In the genomic region with DNA sequence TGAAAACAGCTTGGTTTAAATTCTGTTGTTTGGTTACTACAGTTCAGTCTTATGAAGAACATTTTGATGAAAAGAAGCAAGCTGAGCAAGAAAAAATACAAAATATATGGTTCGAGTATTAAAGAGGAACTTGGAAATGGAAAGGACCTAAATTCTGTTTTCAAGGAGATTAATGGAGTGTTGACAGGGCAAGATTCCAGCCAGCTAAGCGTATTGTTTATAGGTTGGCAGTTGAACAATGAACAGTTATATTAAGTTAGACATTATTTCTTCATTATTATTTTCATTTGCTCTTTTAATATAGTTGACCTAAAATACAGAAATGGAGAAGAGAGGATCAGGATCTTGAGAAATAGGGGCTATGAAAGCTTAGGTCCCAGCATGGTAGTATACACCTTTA, we compare ENCODE assay signal across 19 mouse cellular contexts. TPM values are rescaled to one million over a fixed set of nuclear protein-coding genes. Genes with fewer than 3 reads are reported as not detected.
"Had no signal": no experiment of that assay in that cellular context is flagged by ENCODE, and none has a peak within 500 bp of the region (broad histone marks: within the 10 kb centered on the region; RNA-seq: fewer than 3 reads in every experiment).

No protein-coding gene starts in this region.

- H3K9me3 ChIP-seq: liver, embryonic 13.5 days; liver, embryonic 15.5 days; megakaryocyte, embryonic 14.5 days; midbrain, embryonic 13.5 days; midbrain, embryonic 15.5 days; neural tube, embryonic 12.5 days; stomach, embryonic 15.5 days had no signal

- H3K9ac ChIP-seq: liver, embryonic 13.5 days; liver, embryonic 15.5 days; liver, postnatal 0 days; midbrain, embryonic 13.5 days; midbrain, embryonic 15.5 days; neural tube, embryonic 12.5 days; stomach, embryonic 15.5 days had no signal

- H3K4me2 ChIP-seq: liver, embryonic 13.5 days; liver, embryonic 15.5 days; midbrain, embryonic 11.5 days; midbrain, embryonic 13.5 days; midbrain, embryonic 15.5 days; neural tube, embryonic 12.5 days; stomach, embryonic 15.5 days had no signal

- H3K27me3 ChIP-seq: liver, embryonic 13.5 days; liver, embryonic 15.5 days; megakaryocyte, embryonic 14.5 days; midbrain, embryonic 13.5 days; midbrain, embryonic 15.5 days; neural tube, embryonic 12.5 days; stomach, embryonic 15.5 days had no signal

- DNase-seq: liver, embryonic 13.5 days; liver, postnatal 0 days; lung, postnatal 36 days; right cerebral cortex, postnatal 14 days; thymus, adult 2 months; thymus, postnatal 25 days; thymus, postnatal 4 days had no signal

- H3K4me3 ChIP-seq: liver, embryonic 13.5 days; liver, embryonic 15.5 days; megakaryocyte, embryonic 14.5 days; midbrain, embryonic 13.5 days; midbrain, embryonic 15.5 days; neural tube, embryonic 12.5 days; stomach, embryonic 15.5 days had no signal

- H3K4me1 ChIP-seq: liver, embryonic 13.5 days; liver, embryonic 15.5 days; midbrain, embryonic 13.5 days; midbrain, embryonic 15.5 days; neural tube, embryonic 12.5 days; stomach, embryonic 15.5 days had no signal

- H3K36me3 ChIP-seq: liver, embryonic 13.5 days; liver, embryonic 15.5 days; midbrain, embryonic 13.5 days; midbrain, embryonic 15.5 days; neural tube, embryonic 12.5 days; stomach, embryonic 15.5 days had no signal

- ATAC-seq: liver, postnatal 0 days; lung, postnatal 0 days; midbrain, embryonic 13.5 days; midbrain, embryonic 15.5 days had no signal

- H3K27ac ChIP-seq: liver, embryonic 13.5 days; liver, embryonic 15.5 days; macrophage; midbrain, embryonic 13.5 days; midbrain, embryonic 15.5 days; neural tube, embryonic 12.5 days; stomach, embryonic 15.5 days; stomach, postnatal 0 days had no signal

RNA-seq across cellular contexts. Expression of a gene that starts 13.7 kb away (rescaled TPM):
- total RNA-seq: megakaryocyte progenitor cell, adult 5-6 weeks had no signal
- polyA plus RNA-seq: neural tube, embryonic 14.5 days had no signal
